Mouse (Mus musculus): ENCODE measurements around the gene Mtcl1.

DNA sequence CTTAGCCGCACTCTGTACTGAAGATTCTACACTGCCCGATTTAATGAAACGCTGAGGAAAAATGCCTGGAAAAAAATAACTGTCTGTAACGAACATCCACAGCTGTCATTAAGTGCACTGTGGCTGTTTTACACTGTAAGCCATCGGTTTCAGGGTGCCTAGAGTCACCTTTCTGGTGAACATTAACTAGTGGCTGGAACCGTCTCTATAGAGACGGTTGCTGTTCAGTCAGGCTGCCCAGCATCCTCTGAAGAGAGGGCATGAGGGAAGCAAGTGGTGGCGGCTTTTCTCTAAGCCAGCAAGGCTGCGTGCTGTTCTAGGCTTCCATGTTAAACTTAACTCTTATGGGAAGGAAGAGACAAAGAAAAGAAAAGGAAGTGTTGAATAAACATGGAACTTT lies 47.0 kb upstream of the Mtcl1 start:
- no peak for TF ChIP-seq EP300 (IDR thresholded peaks at IDR 0.05; ENCODE audit: low read depth)
- TF ChIP-seq CTCF (IDR thresholded peaks at IDR 0.05; ENCODE audit: low read depth) = no peak

Measured in liver, embryonic 14.5 days (tissue).